Mouse (Mus musculus) liver, embryonic 12.5 days (tissue): ENCODE measurements around the gene Phactr2. TPM values are rescaled to one million over a fixed set of nuclear protein-coding genes. Genes with fewer than 3 reads are reported as not detected.
A peak's percentile ranks its signal among the peaks of the same experiment; 100 is the strongest.
"Not testable (repeated sequence)": the region's sequence is repeated elsewhere in the genome, so short reads cannot be mapped to it uniquely, and the experiment has no call there.

ENCODE experiments used
- ATAC-seq: fragments of 200-750 bp; cut with Nextera tagmentation; 2 replicates; pipeline ENCODE4 v1.8.0; 2017; ENCODE audit warnings: moderate number of reproducible peaks, mild to moderate bottlenecking, moderate library complexity
- H3K27ac ChIP-seq: fragments of 300-500 bp; sonication (generic); 2 replicates; pipeline ENCODE4 v1.5.1; 2016; ENCODE audit warnings: mild to moderate bottlenecking
- H3K27me3 ChIP-seq: fragments of 300-500 bp; sonication (generic); replicated peaks from 2 replicates; pipeline ENCODE4 v1.6.1; 2016; ENCODE audit warnings: mild to moderate bottlenecking, moderate library complexity
- H3K36me3 ChIP-seq: fragments of 300-500 bp; sonication (generic); 2 replicates; pipeline ENCODE4 v1.6.1; 2016; ENCODE audit warnings: mild to moderate bottlenecking, moderate library complexity
- H3K4me1 ChIP-seq: fragments of 300-500 bp; sonication (generic); 2 replicates; pipeline ENCODE4 v1.6.1; 2016
- H3K4me2 ChIP-seq: fragments of 300-500 bp; sonication (generic); 2 replicates; pipeline ENCODE4 v1.6.1; 2016; ENCODE audit warnings: mild to moderate bottlenecking, moderate library complexity
- H3K4me3 ChIP-seq: fragments of 300-500 bp; sonication (generic); 2 replicates; pipeline ENCODE4 v1.5.1; 2016; ENCODE audit warnings: mild to moderate bottlenecking, moderate library complexity
- H3K9ac ChIP-seq: fragments of 300-500 bp; sonication (generic); 2 replicates; pipeline ENCODE4 v1.6.1; 2016; ENCODE audit warnings: mild to moderate bottlenecking, moderate library complexity
- H3K9me3 ChIP-seq: fragments of 300-500 bp; sonication (generic); replicated peaks from 2 replicates; pipeline ENCODE4 v1.6.1; 2016; ENCODE audit warnings: mild to moderate bottlenecking, moderate library complexity
- WGBS: fragments of 180-500 bp; shearing (Covaris S2); methylation state at CpG from one replicate; pipeline ENCODE4 v1.1.7; 2016; ENCODE audit not compliant: insufficient replicate concordance; 5-methylcytosine and 5-hydroxymethylcytosine counted together
- polyA plus RNA-seq: library from polyadenylated mRNA; unstranded; fragments of >200 nt; fragmentation: Nextera tagmentation; extraction: Ambion mirVana; gene quantifications from 2 replicates; pipeline ENCODE4 v1.2.1, GENCODE M21; 2016

Gene Phactr2
- polyA plus RNA-seq, 1 experiment from 2014 or later: 10.4 TPM

- no peak overlapping the region for H3K4me2 ChIP-seq
- 62% methylated on average over 6 of the region's 6 CpGs for WGBS
Observed at GRCm38 (mm10) chr10:13479341-13479740, 5.1 kb upstream of the Phactr2 start.

GRCm38 (mm10) chr10:13475121-13475520 is 909 bp upstream of the Phactr2 start:
- no peak for ATAC-seq
- Histone ChIP-seq H3K27ac (no peak overlapping the region), H3K4me2 (peak overlapping the region; percentile 84; the same call in 1 of the 2 replicates), H3K4me3 (no peak overlapping the region), H3K36me3 (no peaks in the 10 kb centered on the region), H3K4me1 (peaks cover 15% of the 10 kb centered on the region), H3K27me3 (peaks cover 60% of the 10 kb centered on the region), H3K9me3 (no peaks in the 10 kb centered on the region), H3K9ac (no peak overlapping the region)
- 19% methylated on average over 7 of the region's 7 CpGs for WGBS

More at GRCm38 (mm10) chr10:13479341-13479740, 5.1 kb upstream of the Phactr2 start:
- no peak for ATAC-seq
- no peak overlapping the region for H3K4me3 ChIP-seq
- no peak overlapping the region for H3K27ac ChIP-seq
- H3K9me3 ChIP-seq: no peaks in the 10 kb centered on the region
- peaks cover 4% of the 10 kb centered on the region; the same call in 1 of the 2 replicates for H3K4me1 ChIP-seq
- H3K36me3 ChIP-seq: no peaks in the 10 kb centered on the region
- H3K27me3 ChIP-seq: peaks cover 28% of the 10 kb centered on the region
- no peak overlapping the region for H3K9ac ChIP-seq

- peak overlapping the region; percentile 84 for H3K4me2 ChIP-seq
- H3K36me3 ChIP-seq: no peaks in the 10 kb centered on the region
- peaks cover 60% of the 10 kb centered on the region for H3K27me3 ChIP-seq
- 3% methylated on average over 10 of the region's 10 CpGs for WGBS
- peak overlapping the region; percentile 61 for H3K4me3 ChIP-seq
- no peaks in the 10 kb centered on the region for H3K9me3 ChIP-seq
- H3K9ac ChIP-seq: peak overlapping the region; percentile 52
- H3K4me1 ChIP-seq: peaks cover 15% of the 10 kb centered on the region
- no peak overlapping the region for H3K27ac ChIP-seq
- 0 out of 2 replicates have a peak, but pooled peaks have one; percentile 18 for ATAC-seq
Observed at GRCm38 (mm10) chr10:13474568-13474955, 350 bp upstream of the Phactr2 start.

GRCm38 (mm10) chr10:13473287-13473832 is 852 bp downstream of the Phactr2 start:
- peaks cover 15% of the 10 kb centered on the region for H3K4me1 ChIP-seq
- H3K4me3 ChIP-seq: peak overlapping the region; percentile 61
- no peak for ATAC-seq
- peak overlapping the region; percentile 84 for H3K4me2 ChIP-seq
- H3K27me3 ChIP-seq: peaks cover 60% of the 10 kb centered on the region
- no peaks in the 10 kb centered on the region for H3K36me3 ChIP-seq
- no peaks in the 10 kb centered on the region for H3K9me3 ChIP-seq
- no peak overlapping the region for H3K27ac ChIP-seq
- H3K9ac ChIP-seq: peak overlapping the region; percentile 52
- WGBS: 18% methylated on average over 17 of the region's 17 CpGs

- H3K4me2 ChIP-seq: no peak overlapping the region
- H3K27ac ChIP-seq: 0 out of 2 replicates have a peak overlapping the region, but pooled peaks have one; percentile 10
- peaks cover 15% of the 10 kb centered on the region for H3K4me1 ChIP-seq
- peaks cover 44% of the 10 kb centered on the region for H3K27me3 ChIP-seq
- H3K9me3 ChIP-seq: no peaks in the 10 kb centered on the region
- WGBS: 41% methylated on average over 3 of the region's 3 CpGs
- ATAC-seq: no peak
- no peaks in the 10 kb centered on the region for H3K36me3 ChIP-seq
- H3K4me3 ChIP-seq: no peak overlapping the region
- H3K9ac ChIP-seq: no peak overlapping the region
Observed at GRCm38 (mm10) chr10:13470236-13470635, 4.0 kb downstream of the Phactr2 start.

- H3K4me2 ChIP-seq, ATAC-seq, H3K4me3 ChIP-seq, H3K9ac ChIP-seq, H3K4me1 ChIP-seq, H3K9me3 ChIP-seq, H3K27ac ChIP-seq, H3K36me3 ChIP-seq: not testable (repeated sequence)
- WGBS: 62% methylated on average over 6 of the region's 6 CpGs
- H3K27me3 ChIP-seq: peaks cover 23% of the 10 kb centered on the region
Observed at GRCm38 (mm10) chr10:13468025-13468529, 6.1 kb downstream of the Phactr2 start.

- H3K9me3 ChIP-seq: no peaks in the 10 kb centered on the region
- ATAC-seq: no peak
- H3K36me3 ChIP-seq: no peaks in the 10 kb centered on the region
- WGBS: 60% methylated on average over 5 of the region's 5 CpGs
- no peak overlapping the region for H3K9ac ChIP-seq
- no peak overlapping the region for H3K4me2 ChIP-seq
- H3K4me3 ChIP-seq: no peak overlapping the region
- H3K4me1 ChIP-seq: no peaks in the 10 kb centered on the region
- no peak overlapping the region for H3K27ac ChIP-seq
- H3K27me3 ChIP-seq: peaks cover 11% of the 10 kb centered on the region
Observed at GRCm38 (mm10) chr10:13466925-13467324, 7.3 kb downstream of the Phactr2 start.

- not testable (repeated sequence) for H3K27me3 ChIP-seq, H3K4me2 ChIP-seq, ATAC-seq, H3K36me3 ChIP-seq, H3K9me3 ChIP-seq, H3K4me3 ChIP-seq, H3K9ac ChIP-seq, H3K27ac ChIP-seq, H3K4me1 ChIP-seq
- WGBS: 68% methylated on average over 3 of the region's 3 CpGs
Observed at GRCm38 (mm10) chr10:13464295-13464694, 9.9 kb downstream of the Phactr2 start.

- no peaks in the 10 kb centered on the region for H3K36me3 ChIP-seq
- no peaks in the 10 kb centered on the region for H3K9me3 ChIP-seq
- H3K4me3 ChIP-seq: no peak overlapping the region
- no peak for ATAC-seq
- H3K4me2 ChIP-seq: peak overlapping the region; percentile 20; the same call in 1 of the 2 replicates
- H3K27ac ChIP-seq: no peak overlapping the region
- WGBS: 43% methylated on average over 13 of the region's 13 CpGs
- peaks cover 6% of the 10 kb centered on the region; the same call in 1 of the 2 replicates for H3K4me1 ChIP-seq
- H3K27me3 ChIP-seq: no peaks in the 10 kb centered on the region
- no peak overlapping the region for H3K9ac ChIP-seq
Observed at GRCm38 (mm10) chr10:13453200-13453990, 20.8 kb downstream of the Phactr2 start.

- Histone ChIP-seq H3K27ac (no peak overlapping the region), H3K4me1 (peaks cover 10% of the 10 kb centered on the region; the same call in 1 of the 2 replicates), H3K36me3 (no peaks in the 10 kb centered on the region), H3K4me3 (no peak overlapping the region), H3K4me2 (no peak overlapping the region), H3K27me3 (no peaks in the 10 kb centered on the region), H3K9ac (no peak overlapping the region), H3K9me3 (no peaks in the 10 kb centered on the region)
- no peak for ATAC-seq
- WGBS: 72% methylated on average over 6 of the region's 6 CpGs
Observed at GRCm38 (mm10) chr10:13451640-13452039, 22.6 kb downstream of the Phactr2 start.

- no peaks in the 10 kb centered on the region for H3K36me3 ChIP-seq
- H3K4me1 ChIP-seq: peaks cover 10% of the 10 kb centered on the region; the same call in 1 of the 2 replicates
- H3K27ac ChIP-seq: no peak overlapping the region
- no peak overlapping the region for H3K4me3 ChIP-seq
- H3K9me3 ChIP-seq: no peaks in the 10 kb centered on the region
- no peak overlapping the region for H3K4me2 ChIP-seq
- H3K27me3 ChIP-seq: no peaks in the 10 kb centered on the region
- no peak overlapping the region for H3K9ac ChIP-seq
- no peak for ATAC-seq
- 71% methylated on average over 7 of the region's 7 CpGs for WGBS
Observed at GRCm38 (mm10) chr10:13448283-13449045, 25.7 kb downstream of the Phactr2 start.
